In genomic region chr6:112484316-112484715, GRCm38 (mm10) we compare ENCODE assay signal across 11 mouse cellular contexts. TPM values are rescaled to one million over a fixed set of nuclear protein-coding genes. Genes with fewer than 3 reads are reported as not detected.
DNase-seq lines count a peak whose midpoint lies in the region; ATAC-seq lines count a peak whose summit lies in the region.
"Had no signal": no experiment of that assay in that cellular context is flagged by ENCODE, and none has a peak within 500 bp of the region (broad histone marks: within the 10 kb centered on the region; RNA-seq: fewer than 3 reads in every experiment).

No protein-coding gene starts in this region.

- H3K4me2 ChIP-seq in embryonic facial prominence, embryonic 14.5 days (ENCODE audit: low read depth, low read length): no peak overlapping the region
- H3K4me2 ChIP-seq in neural tube, embryonic 12.5 days (replicated peaks): no peak overlapping the region
- H3K4me2 ChIP-seq: hindbrain, embryonic 15.5 days had no signal

- no peaks in the 10 kb centered on the region for H3K36me3 ChIP-seq in embryonic facial prominence, embryonic 14.5 days (ENCODE audit: control insufficient read depth, insufficient read depth, low read length)
- H3K36me3 ChIP-seq in neural tube, embryonic 12.5 days: no peaks in the 10 kb centered on the region
- H3K36me3 ChIP-seq: hindbrain, embryonic 15.5 days had no signal

- H3K4me1 ChIP-seq in embryonic facial prominence, embryonic 14.5 days (ENCODE audit: control insufficient read depth, insufficient read depth, low read length): peaks cover 7% of the 10 kb centered on the region; the same call in 1 of the 2 replicates
- peaks cover 6% of the 10 kb centered on the region for H3K4me1 ChIP-seq in neural tube, embryonic 12.5 days

- no peak overlapping the region for H3K27ac ChIP-seq in embryonic facial prominence, embryonic 14.5 days (replicated peaks; ENCODE audit: low read depth, low read length)
- no peak overlapping the region for H3K27ac ChIP-seq in neural tube, embryonic 12.5 days
- H3K27ac ChIP-seq: hindbrain, embryonic 15.5 days had no signal

- H3K9ac ChIP-seq in embryonic facial prominence, embryonic 14.5 days (ENCODE audit: low read depth, low read length): no peak overlapping the region
- H3K9ac ChIP-seq in neural tube, embryonic 12.5 days: no peak overlapping the region
- H3K9ac ChIP-seq: hindbrain, embryonic 15.5 days had no signal

- 3% methylated on average over 4 of the region's 4 CpGs for WGBS in embryonic facial prominence, embryonic 14.5 days
- 4% methylated on average over 4 of the region's 4 CpGs for WGBS in neural tube, embryonic 12.5 days

- ATAC-seq in embryonic facial prominence, embryonic 14.5 days (ENCODE audit: low read depth): peak; percentile 51; the same call in 1 of the 2 replicates
- peak; percentile 15; the same call in 1 of the 2 replicates for ATAC-seq in neural tube, embryonic 12.5 days (ENCODE audit: low FRiP score, low read depth)

- peaks cover 25% of the 10 kb centered on the region for H3K27me3 ChIP-seq in embryonic facial prominence, embryonic 14.5 days (replicated peaks; ENCODE audit: control insufficient read depth, insufficient read depth, low read length)
- peaks cover 33% of the 10 kb centered on the region for H3K27me3 ChIP-seq in neural tube, embryonic 12.5 days (replicated peaks)

- peak; percentile 40 for DNase-seq in gastrocnemius, postnatal 10 days
- DNase-seq in gastrocnemius, postnatal 4 days (ENCODE audit: low spot score in 2 of 2): no peak
- peak; percentile 26 for DNase-seq in thymus, postnatal 14 days
- DNase-seq in thymus, adult 18-20 months: no peak
- peak; percentile 27 for DNase-seq in embryonic facial prominence, embryonic 14.5 days (ENCODE audit: low spot score)
- peak; percentile 51 to 62 for DNase-seq in kidney, postnatal 25 days
- no peak for DNase-seq in MN1 (ENCODE audit: low spot score)

- H3K4me3 ChIP-seq in embryonic facial prominence, embryonic 14.5 days (ENCODE audit: low read depth, low read length): no peak overlapping the region
- H3K4me3 ChIP-seq in neural tube, embryonic 12.5 days: no peak overlapping the region
- H3K4me3 ChIP-seq: hindbrain, embryonic 15.5 days; myocyte had no signal

- H3K9me3 ChIP-seq in embryonic facial prominence, embryonic 14.5 days (ENCODE audit: control insufficient read depth, low read length): no peaks in the 10 kb centered on the region
- H3K9me3 ChIP-seq in neural tube, embryonic 12.5 days: no peaks in the 10 kb centered on the region
- H3K9me3 ChIP-seq: hindbrain, embryonic 15.5 days had no signal

RNA-seq across cellular contexts. Expression of gene Oxtr, which starts 5.4 kb away (rescaled TPM):
- total RNA-seq in gastrocnemius, postnatal 10 days (2021): under 1 TPM; 0.23 to 0.34 TPM
- total RNA-seq in gastrocnemius, postnatal 4 days (2021): under 1 TPM; 0.20 to 0.21 TPM
- polyA plus RNA-seq in embryonic facial prominence, embryonic 14.5 days (2014; fragmentation: Nextera tagmentation; extraction: Ambion mirVana): 0.84 and 0.99 TPM in 2 replicates
- polyA plus RNA-seq in neural tube, embryonic 12.5 days (2016; fragmentation: Nextera tagmentation; extraction: Ambion mirVana): 0.36 and 0.85 TPM in 2 replicates

RNA-seq across cellular contexts. Expression of gene Cav3, which starts 25.0 kb away (rescaled TPM):
- total RNA-seq in gastrocnemius, postnatal 10 days (2021): 100 to 1,000 TPM; 162 to 173 TPM
- total RNA-seq in gastrocnemius, postnatal 4 days (2021): 100 to 1,000 TPM; 243 to 287 TPM
- 42.9 and 64.7 TPM in 2 replicates for polyA plus RNA-seq in embryonic facial prominence, embryonic 14.5 days (2014; fragmentation: Nextera tagmentation; extraction: Ambion mirVana)
- polyA plus RNA-seq in neural tube, embryonic 12.5 days (2016; fragmentation: Nextera tagmentation; extraction: Ambion mirVana): 1.0 TPM in 2 replicates
- total RNA-seq: adrenal gland, adult 18-20 months had no signal

Comparison
In these comparisons a context has a peak if more than half of its experiments do, and no peak if none do; other contexts are left out.
1. DNase-seq: peak in gastrocnemius, postnatal 10 days (single experiment), thymus, postnatal 14 days (single experiment), embryonic facial prominence, embryonic 14.5 days (single experiment) and kidney, postnatal 25 days (2 of 2); none in gastrocnemius, postnatal 4 days (0 of 2), thymus, adult 18-20 months (0 of 2) and MN1 (single experiment).